Mouse (Mus musculus) spleen, postnatal 14 days (tissue): ENCODE data around the gene Gps1.
"Not testable (repeated sequence)": the region's sequence is repeated elsewhere in the genome, so short reads cannot be mapped to it uniquely, and the experiment has no call there.

Experiments used
- DNase-seq, 2 experiments: peaks; one replicate each; pipeline ENCODE4 v3.0.0; 2021 to 2022; ENCODE audit warnings: low spot score in 2 of 2

Gene Gps1

DNA sequence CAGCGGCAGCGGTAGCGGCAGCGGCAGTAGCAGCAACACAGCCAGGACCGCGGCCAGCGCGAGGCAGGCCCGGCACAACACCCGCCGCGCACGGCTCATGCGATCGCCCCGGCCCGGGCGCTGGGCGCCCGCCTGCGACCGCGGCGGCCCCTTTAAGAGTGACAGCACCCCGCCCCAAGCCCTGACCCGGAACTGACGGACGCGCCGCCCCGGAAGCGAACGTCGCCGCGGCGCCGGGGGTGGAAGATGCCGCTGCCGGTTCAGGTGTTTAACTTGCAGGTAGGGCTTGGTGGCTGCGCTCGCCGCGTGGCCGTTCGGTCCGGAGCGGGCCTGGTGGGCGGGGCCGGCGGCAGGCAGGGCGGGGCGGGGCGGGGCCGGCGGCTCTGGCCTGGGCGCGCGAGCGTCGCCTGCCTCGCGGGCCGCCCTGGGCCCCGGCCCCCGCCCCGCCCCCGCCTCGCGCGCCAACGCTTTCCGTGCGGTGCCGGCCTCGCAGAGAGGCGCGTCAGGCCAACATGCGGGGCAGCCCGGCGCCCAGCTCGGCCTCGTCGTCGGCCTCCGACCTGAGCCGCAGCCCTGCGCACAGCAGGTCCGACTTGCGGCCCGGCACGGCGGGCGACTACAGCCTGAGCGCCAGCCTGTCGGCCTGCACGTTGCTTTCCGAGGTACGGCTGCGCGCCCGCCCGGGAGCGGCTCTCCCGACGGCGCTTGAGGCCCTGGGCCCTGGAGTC lies at the start of gene Gps1, which contains the start of gene Rfng:
TSS of gene Gps1 (plus strand) at position 209 of the 728 bp plus-strand sequence.
TSS of gene Rfng (minus strand) at position 144 of the 728 bp plus-strand sequence.
- DNase-seq: peak; percentile 66 to 78

GRCm38 (mm10) chr11:120736424-120736823 lies 47.6 kb upstream of the Gps1 start:
- no peak for DNase-seq

- no peak for DNase-seq
Measured at GRCm38 (mm10) chr11:120740981-120741380, 43.1 kb upstream of the Gps1 start.

GRCm38 (mm10) chr11:120744121-120744701 lies 39.9 kb upstream of the Gps1 start:
- DNase-seq: no peak

GRCm38 (mm10) chr11:120747974-120748373 lies 36.1 kb upstream of the Gps1 start:
- DNase-seq: no peak

GRCm38 (mm10) chr11:120749430-120749829 lies 34.6 kb upstream of the Gps1 start:
- DNase-seq: peak in 1 of 2 experiments; percentile 22

GRCm38 (mm10) chr11:120751606-120752005 lies 32.5 kb upstream of the Gps1 start:
- no peak for DNase-seq

DNA sequence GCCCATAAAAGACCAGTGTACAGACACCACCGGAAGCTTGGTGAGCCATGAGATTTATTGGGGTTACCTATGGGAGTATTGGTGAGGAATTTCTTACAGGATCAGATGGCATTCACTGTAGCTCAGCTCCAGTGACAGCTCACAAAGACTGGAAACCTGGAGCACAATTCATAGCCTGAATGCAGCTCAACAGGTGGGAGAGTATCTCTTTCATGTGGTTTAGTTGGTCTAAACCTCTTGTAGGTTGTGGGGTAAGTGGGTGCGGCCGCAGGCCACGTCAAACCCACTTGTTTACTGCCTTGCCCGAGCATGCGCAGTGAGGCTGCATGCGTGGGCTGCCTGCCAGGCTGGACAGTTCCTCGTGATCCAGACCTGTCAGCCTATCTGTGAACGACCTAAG lies 23.8 kb upstream of the Gps1 start:
- DNase-seq: no peak

DNA sequence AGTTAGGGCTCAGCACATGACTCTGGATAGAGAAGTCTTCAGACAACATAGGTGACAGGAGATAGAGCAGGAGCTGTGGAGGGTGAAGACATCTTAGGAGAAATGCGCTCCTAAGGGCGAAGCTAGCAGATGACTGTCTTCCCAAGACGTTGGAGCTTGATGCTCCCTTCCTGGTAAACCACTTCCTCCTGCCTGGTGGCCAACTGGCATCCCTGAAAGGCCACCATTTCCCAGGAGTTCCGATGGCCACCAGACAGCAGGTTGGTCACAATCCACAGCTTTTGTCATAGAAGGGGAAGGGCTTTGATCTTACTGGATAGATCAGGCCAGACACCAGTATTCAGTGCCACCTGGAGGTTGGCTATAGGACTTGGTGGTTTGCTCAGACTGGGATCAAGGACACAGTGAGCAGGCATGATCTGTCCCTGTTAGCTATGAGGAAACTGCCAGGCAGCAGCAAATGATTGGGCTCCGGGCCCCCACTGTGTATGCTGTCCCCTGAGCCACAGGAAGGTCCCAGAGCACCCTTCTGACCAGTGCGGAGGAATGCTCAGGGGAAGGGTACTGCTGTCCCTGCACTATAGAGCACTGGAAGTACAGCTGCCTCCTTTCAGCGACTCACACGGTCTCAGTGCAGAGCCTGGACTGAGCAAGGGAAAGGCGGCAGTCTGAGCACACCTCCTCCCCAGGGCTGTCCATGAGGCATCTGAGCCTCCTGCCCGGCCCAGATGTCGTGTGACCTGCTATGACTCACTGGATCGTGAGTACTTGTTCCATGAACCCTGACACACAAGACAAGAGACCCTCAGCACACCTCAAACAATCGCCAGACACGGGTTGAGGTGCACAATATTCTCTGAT lies 22.0 kb upstream of the Gps1 start:
- DNase-seq: no peak

- DNase-seq: not testable (repeated sequence)
Measured at GRCm38 (mm10) chr11:120762672-120763041, 21.4 kb upstream of the Gps1 start, which contains the start of gene Hmga1b. Hmga1b (plus strand) TSS chr11:120762794.

- not testable (repeated sequence) for DNase-seq
Measured at GRCm38 (mm10) chr11:120763121-120763999, 20.7 kb upstream of the Gps1 start.

- not testable (repeated sequence) for DNase-seq
Measured at GRCm38 (mm10) chr11:120767023-120767422, 17.0 kb upstream of the Gps1 start.

DNA sequence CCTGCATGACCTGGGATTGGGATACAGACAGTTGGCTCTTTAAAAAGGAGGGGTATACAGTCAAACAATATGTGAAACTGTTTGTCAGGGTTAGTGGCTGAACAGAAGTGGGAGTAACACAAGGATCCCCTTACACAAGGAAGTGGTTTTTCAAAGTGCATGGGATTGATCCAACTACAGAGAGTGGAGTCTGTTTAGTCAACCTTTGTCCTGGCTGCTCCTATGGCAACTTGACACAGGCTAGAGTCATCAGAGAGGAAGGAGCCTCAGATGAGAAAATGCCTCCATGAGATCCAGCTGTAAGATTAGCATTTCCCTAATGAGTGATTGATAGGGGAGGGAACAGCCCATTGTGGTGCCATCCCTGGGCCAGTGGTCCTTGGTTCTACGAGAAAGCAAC lies 15.9 kb upstream of the Gps1 start:
- DNase-seq: no peak

- DNase-seq: no peak
Measured at GRCm38 (mm10) chr11:120772749-120773148, 11.3 kb upstream of the Gps1 start.

DNA sequence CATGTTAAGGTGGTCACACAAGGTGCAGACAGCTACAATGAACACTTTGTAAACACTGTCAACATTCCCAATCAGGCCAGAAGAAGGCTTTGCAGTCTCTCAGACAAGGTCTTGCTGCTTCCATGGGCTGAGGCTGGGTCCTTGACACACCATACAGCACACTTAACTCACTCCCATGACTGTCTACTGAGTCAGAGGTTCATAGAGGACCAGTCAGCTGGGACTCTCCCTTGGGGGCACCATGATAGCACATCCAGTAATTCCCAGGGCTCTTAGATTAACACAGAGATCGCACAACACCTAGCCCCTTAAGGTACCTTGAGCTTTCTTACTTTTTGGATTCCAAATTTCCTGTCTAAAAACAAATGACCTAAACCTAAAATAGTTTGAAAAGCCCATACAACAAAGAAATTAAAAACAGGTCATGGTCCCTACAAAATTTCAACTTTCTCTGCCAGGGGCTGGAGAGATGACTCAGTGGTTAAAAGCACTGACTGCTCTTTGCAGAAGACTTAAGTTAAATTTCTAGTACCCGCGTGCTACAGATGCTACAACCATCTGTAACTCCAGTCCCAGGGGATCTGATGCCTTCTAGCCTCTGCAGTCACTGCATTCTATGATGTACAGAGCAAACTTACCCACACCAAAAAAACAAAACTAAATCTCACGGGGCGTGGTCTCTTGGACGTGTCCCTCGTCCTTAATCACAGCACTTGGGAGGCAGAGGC lies 10.4 kb upstream of the Gps1 start:
- no peak for DNase-seq

- peak; percentile 85 to 92 for DNase-seq
Measured at GRCm38 (mm10) chr11:120775774-120776469, 8.2 kb upstream of the Gps1 start.

DNA sequence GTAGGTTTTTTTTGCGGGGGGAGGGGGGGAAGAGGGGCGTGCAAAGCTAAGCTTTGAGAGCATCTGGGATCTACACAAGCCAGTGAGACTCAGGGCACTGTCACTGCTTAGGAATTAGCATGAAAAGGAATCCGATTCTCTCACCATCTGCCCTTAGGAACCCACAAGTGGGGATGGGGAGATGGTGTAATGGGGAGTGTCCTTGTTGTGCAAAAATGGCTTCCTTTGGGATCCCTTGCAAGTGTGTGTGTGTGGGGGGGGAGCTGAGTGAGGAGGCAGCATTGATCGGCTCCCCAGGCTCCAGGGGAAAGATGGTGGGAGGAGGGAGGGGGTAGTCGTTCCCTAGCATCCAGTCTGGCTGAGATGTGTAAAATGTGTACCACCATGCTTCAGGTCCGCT lies 6.9 kb upstream of the Gps1 start:
- DNase-seq: no peak

DNA sequence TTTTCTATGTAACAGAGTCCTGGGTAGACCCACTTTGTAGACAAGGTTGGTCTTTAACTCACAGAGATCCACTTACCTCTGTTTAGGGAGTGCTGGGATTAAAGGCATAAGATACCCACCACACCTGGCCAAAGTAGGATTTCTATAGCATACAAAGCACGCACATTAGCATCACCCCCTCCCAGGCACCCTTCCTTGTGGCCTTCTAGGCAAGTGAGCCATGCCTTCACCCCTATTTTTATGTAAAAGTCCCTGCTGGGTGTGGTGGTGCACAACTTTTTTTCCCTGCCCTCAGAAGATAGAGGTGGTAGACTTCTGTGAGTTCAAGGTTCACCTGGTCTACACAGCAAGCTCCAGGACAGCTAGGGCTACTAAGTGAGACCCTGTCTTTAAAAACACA lies 4.2 kb upstream of the Gps1 start:
- no peak for DNase-seq

- not testable (repeated sequence) for DNase-seq
Measured at GRCm38 (mm10) chr11:120781361-120781760, 2.7 kb upstream of the Gps1 start.

DNA sequence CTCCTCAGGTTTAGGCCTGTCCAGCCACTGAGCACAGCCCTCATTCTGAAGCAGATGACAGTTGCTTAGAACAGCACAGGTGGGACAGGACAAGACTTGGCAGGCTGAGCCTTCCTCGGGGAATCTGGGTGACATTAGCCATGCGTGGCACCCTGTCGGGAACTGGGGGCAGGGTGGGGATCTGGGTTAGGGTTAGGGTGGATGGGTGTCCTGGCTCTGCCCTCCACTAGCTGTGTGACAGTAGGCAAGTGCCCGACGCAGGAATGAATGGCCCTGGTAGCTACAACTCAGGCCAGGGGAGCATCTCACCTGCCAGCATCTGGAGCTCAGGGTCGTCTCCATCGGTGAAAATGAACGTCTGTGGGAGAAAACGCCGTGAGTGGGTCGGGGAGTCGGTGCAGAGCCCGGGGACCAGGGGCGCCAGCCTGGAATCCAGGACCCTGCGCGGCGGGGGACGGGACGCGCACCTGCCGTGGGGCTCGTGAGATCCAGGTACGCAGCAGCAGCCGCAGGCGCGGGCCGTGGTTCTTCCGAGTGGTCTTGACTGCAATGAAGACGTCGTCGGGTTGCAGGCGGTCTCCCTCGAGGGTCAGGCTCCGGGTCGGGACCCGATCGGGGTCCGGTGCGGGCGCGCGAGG lies 527 bp upstream of the Gps1 start:
- no peak for DNase-seq
